Mouse (Mus musculus) lung, postnatal 14 days (tissue): ENCODE data around the gene Ube2m.
"Not testable (repeated sequence)": the region's sequence is repeated elsewhere in the genome, so short reads cannot be mapped to it uniquely, and the experiment has no call there.

ENCODE experiments used
- DNase-seq: peaks from one replicate; pipeline ENCODE4 v3.0.0; 2021

Gene Ube2m

DNA sequence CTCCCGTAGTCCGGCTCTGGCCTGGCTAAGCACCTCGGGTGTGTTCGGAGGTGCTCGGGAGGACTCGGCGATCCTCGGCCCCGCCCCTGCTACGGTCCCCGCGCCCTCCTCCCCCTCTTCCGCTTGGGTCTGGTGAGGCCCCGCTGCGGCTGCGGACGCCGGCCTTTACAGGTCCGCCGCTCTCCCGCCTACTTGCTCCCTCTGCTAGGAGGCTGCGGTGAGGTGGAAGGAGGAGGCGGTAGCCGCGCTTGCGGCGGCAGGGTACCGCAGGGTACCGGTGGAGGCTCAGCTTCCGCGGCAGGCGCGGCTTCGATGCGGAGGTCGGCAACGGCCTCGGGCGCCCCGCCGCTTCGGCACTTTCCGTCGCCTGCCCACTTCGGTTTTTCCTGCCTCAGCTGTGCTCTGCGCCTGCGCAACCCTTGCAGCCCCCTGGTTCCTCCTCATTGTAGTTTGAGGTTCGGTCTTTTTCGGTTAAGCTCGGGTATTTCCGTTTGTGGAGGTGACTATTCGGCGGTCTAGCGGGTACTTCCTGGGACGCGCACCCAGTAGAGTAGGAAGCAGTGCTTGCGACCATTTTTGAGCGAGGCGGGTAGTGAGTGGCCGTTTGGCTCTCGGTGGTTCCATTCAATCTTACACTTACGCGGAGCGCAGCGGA, at the start of gene Ube2m:
TSS of gene Ube2m (minus strand) at position 375 of the 655 bp plus-strand sequence.
- peak; percentile 99 for DNase-seq

- no peak for DNase-seq
These were observed 34.2 kb upstream of the Ube2m start for GRCm38 (mm10) chr7:13072293-13072692.

- not testable (repeated sequence) for DNase-seq
These were observed 25.3 kb upstream of the Ube2m start for GRCm38 (mm10) chr7:13063399-13063798.

GRCm38 (mm10) chr7:13059536-13059935, 21.5 kb upstream of the Ube2m start:
- no peak for DNase-seq

DNA sequence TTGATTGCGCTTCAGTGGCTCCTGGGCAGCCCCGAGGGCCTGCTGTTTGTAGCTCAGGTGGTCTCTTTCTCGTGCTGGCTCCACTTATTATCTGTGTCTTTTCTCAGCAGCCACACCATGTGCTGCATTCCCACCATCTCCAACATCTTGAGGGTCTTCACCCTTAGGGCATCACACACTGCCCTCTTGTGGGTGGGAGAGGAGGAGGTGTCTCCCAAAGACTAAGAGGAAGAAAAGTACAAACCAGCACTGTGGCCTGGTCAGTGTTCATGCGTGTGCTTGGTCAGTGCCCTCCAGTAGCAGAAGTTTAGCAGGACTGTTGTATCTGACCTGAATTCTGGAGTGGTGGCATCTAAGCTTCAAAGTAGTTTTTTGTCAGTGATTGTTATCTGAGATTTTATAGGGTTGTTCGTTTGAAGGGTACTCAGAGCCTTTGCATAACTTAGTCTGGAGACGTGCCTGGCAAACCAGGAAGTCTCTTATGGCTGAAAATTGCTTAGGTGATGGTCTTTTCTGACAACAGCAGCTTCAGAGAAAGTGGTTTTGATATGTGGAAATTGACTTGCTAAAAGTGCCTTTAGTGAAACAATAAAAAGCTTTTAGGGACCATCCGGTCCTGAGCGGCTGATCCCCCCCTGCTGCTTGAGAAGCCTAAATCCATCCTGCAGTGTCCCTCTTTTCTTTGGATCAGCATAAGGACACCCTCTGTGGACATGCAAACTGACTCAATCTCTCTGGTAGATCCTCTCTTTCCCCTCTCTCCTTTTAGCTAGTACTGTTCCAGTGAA, 19.0 kb upstream of the Ube2m start:
- DNase-seq: no peak

GRCm38 (mm10) chr7:13054287-13055010, 16.4 kb upstream of the Ube2m start, which contains the start of gene Mzf1:
TSS of gene Mzf1 (minus strand) at chr7:13054764.
- peak; percentile 93 for DNase-seq

DNA sequence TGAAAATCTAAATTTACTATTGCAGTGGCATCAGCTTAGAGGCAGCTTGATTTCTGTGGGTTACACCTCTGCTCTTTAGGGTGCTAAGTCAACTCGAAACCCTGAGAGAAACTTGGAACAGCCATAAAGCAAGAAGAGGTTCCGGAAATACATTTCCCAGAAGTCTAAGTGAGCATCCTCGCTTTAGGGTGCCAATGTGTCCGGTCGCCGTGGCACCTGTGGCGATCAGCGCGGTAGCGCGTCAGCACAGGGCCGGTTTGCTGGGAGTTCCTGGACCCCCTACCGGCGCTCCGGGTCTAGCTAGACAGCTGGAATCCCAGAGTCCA, 15.8 kb upstream of the Ube2m start:
- DNase-seq: no peak

DNA sequence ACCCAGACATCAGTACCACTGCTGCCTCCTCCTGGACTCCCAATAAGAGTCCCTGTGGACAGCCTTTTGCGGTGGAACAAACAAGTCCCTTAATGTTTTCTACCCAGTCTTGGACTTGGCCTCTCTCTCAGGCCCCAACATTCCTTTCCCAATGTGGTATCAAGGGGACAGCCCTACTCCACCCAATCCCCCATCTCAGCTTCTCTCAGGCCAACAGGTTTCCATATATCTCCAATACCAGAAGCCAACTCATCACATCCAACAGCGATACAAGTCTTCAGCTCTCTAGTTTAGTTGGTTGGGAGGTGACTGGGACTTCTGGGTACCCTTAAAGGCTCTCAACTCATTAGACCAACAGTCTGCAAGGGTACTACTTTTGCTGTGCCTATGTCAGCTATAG, 15.4 kb upstream of the Ube2m start:
- DNase-seq: no peak

GRCm38 (mm10) chr7:13053001-13053400, 14.9 kb upstream of the Ube2m start:
- DNase-seq: no peak

- DNase-seq: peak; percentile 77
These were observed 8.0 kb upstream of the Ube2m start for GRCm38 (mm10) chr7:13046084-13046483.

GRCm38 (mm10) chr7:13044254-13044625, 6.2 kb upstream of the Ube2m start:
- DNase-seq: no peak

DNA sequence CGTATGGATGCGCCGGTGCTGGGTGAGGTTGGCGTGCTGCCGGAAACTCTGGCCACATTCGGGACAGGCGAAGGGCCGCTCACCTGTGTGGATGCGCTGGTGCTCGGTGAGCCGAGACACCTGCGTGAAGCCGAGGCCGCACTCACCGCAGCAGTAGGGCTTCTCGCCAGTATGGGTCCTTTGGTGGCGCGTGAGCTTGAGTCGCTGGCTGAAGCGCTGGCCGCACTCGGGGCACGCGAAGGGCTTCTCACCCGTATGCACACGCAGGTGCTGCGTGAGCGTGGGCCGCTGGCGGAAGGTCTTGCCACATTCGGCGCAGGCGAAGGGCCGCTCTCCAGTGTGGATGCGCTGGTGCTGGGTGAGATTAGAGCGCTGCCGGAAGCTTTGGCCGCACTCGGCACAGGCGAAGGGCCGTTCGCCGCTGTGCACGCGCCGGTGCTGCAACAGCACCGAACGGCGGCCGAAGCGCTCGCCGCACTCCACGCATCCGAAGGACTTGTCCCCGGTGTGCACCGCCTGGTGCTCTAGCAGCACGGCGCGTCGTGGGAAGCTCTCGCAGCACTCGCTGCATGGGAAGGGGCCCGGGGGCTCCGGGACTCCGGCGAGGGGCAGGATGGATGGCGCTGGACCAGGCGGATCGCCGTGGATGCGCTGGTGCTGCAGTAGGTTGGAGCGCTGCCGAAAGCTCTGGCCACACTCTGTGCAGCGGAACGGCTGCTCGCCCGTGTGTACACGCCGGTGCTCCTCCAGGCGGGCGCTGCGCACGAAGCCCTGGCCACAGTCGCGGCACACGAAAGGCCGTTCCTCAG, 5.6 kb upstream of the Ube2m start:
- DNase-seq: no peak

GRCm38 (mm10) chr7:13043120-13043444, 5.0 kb upstream of the Ube2m start:
- DNase-seq: no peak

- DNase-seq: no peak
These were observed 4.4 kb upstream of the Ube2m start for GRCm38 (mm10) chr7:13042511-13042910.

DNA sequence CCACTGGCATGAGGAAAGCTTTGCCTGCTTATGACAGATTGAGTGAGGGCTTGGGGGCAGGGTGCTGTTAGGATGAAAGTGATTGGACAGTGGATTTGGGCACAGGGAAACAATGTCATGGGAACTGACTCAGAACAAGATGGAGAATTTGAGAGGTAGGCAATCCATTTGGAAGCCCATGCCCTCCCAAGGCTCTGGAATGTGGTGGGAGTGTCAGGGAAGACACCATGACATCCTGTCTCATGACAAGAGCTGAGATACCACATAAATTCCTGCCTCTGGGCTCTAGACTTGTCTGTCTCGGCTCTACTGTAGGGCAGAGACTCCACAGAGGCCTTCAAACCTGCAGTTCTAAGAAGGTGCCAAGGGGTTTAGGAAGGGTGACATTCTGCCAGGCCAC, 3.2 kb upstream of the Ube2m start:
- DNase-seq: no peak

DNA sequence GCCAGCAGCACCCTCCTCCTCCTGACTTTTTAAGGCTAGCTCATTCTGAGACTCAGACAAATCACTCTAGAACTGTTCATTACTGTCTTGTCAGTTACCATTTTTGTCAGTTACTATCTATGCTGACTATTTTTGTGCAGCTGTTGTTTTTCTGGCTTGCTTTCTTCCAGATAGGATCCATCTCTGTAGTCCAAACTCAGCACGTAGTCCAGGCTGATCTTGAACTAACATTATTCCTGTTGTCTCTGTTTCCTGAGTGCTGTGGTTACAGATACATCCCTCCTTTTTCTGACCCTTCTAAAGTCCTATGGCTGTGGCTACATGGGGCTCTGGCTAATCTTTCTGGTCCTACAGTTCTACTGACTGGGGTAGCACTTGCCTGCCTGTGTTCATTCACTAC, 1.1 kb upstream of the Ube2m start:
- no peak for DNase-seq

DNA sequence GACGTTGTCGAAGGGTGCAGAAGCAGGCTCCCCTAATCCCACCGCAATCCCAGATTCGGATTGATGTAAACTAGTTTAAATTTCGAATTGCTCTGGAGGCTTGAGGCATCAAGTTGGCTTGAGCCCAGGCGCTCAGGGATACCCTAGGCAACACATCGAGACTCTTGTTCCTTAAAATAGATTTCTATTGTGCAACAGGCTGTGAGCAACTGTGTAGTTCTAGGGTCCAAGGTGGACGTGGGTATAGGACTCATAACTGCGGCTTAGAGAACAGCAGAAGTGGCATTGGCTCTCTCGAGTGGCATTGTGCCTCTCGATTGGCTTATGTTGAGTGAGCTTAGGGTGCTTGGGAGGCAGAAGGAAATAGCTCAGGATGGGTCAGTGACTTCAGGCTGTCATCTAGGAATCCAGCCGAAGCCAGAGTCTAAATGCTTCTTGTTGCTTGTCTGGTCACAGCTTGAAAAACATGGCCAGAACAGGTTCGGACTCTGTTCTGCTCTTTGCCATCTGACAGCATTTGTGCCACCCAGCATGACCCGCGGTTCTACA, 620 bp upstream of the Ube2m start:
- DNase-seq: no peak

- no peak for DNase-seq
These were observed 709 bp downstream of the Ube2m start for GRCm38 (mm10) chr7:13037366-13037765.

- no peak for DNase-seq
These were observed 1.3 kb downstream of the Ube2m start for GRCm38 (mm10) chr7:13036806-13037205.

DNA sequence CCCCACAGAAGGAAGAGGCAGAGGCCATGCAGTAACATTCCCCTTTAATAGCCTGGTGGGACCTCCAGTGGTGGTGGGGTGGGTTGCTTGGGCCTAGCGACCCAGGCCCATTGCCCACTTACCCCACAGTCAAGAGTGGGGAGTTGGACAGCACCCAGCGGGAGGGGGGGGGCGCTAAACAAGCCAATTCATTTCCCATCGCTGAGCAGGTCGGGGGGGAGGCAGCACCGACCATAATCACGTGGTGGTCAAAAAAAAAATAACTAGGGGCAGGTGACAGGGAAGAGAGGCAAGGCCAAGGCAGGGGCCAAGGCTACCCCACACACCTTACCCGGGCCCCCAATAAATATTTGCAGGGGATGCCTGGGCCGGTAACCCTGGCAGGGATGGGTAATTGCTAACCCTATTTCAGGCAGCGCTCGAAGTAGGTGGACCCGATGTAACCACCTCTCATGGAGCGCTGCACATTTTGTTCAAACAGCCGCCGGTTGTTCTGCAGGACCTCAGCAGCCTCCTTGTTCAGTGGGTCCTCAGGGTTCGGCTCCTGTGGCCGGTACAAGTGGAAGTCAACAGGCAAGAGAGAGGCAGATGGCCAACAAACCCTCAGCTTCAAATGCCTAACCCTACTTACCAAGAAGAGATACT, 2.7 kb downstream of the Ube2m start:
- no peak for DNase-seq

- peak; percentile 98 for DNase-seq
These were observed 3.7 kb downstream of the Ube2m start, which contains the start of gene Chmp2a for GRCm38 (mm10) chr7:13034148-13034977. TSS of gene Chmp2a (minus strand) at chr7:13034807.
